Mouse (Mus musculus) MEL (cell line): ENCODE measurements around the gene Lcn2.

Experiments
- CTCF ChIP-seq, 3 experiments: IDR thresholded peaks in 2 of 3; conservative IDR thresholded peaks in 1 of 3; 2 replicates each; pipeline ENCODE4 v1.5.1; 2011 to 2012; ENCODE audit warnings: low read length in 3 of 3, low read depth in 2 of 3, mild to moderate bottlenecking in 2 of 3, improper control_type of control experiment in 1 of 3, inconsistent platforms in 1 of 3, mixed read lengths in 1 of 3, moderate library complexity in 1 of 3; ENCODE audit not compliant: control insufficient read depth in 1 of 3, insufficient read depth in 1 of 3, poor library complexity in 1 of 3, severe bottlenecking in 1 of 3
- EP300 ChIP-seq, 2 experiments: IDR thresholded peaks; 2 replicates each; pipeline ENCODE4 v1.6.1; 2011; ENCODE audit warnings: improper control_type of control experiment in 2 of 2, low read length in 2 of 2, low read depth in 1 of 2, mild to moderate bottlenecking in 1 of 2
- MAFK ChIP-seq: IDR thresholded peaks from 2 replicates; pipeline ENCODE4 v1.6.1; 2011; ENCODE audit warnings: low read depth, mild to moderate bottlenecking, low read length, improper control_type of control experiment, borderline replicate concordance
- TBP ChIP-seq: IDR thresholded peaks from 2 replicates; pipeline ENCODE4 v1.8.0; 2011; ENCODE audit warnings: low read depth, low read length, improper control_type of control experiment
- ZC3H11A ChIP-seq: IDR thresholded peaks from 2 replicates; pipeline ENCODE4 v1.6.1; 2012; ENCODE audit warnings: low read depth, mild to moderate bottlenecking, inconsistent platforms, low read length, improper control_type of control experiment

- TF ChIP-seq EP300 (IDR thresholded peaks at IDR 0.05; ENCODE audit: low read depth in 1 of 2, low read length in 2 of 2) (no peak), CTCF (IDR thresholded peaks at IDR 0.05 in 2 of 3, conservative IDR thresholded peaks at IDR 0.05 in 1 of 3; ENCODE audit: control insufficient read depth in 1 of 3, insufficient read depth in 1 of 3, low read depth in 2 of 3, low read length in 3 of 3, poor library complexity in 1 of 3, severe bottlenecking in 1 of 3) (no peak), ZC3H11A (no peak), MAFK (no peak), TBP (no peak)
Observed at GRCm38 (mm10) chr2:32387706-32388490, at the start of gene Lcn2.
